Mouse (Mus musculus) stomach, embryonic 16.5 days (tissue): ENCODE data around the gene Vrk1. TPM values are rescaled to one million over a fixed set of nuclear protein-coding genes. Genes with fewer than 3 reads are reported as not detected.

Experiments
- ATAC-seq: fragments of 200-750 bp; cut with Nextera tagmentation; 2 replicates; pipeline ENCODE4 v1.8.0; 2017; ENCODE audit warnings: moderate number of reproducible peaks, moderate TSS enrichment; ENCODE audit not compliant: insufficient read depth, low FRiP score
- H3K27ac ChIP-seq: fragments of 300-500 bp; sonication (generic); 2 replicates; pipeline ENCODE4 v1.5.1; 2014; ENCODE audit warnings: low read length
- H3K27me3 ChIP-seq: fragments of 300-500 bp; sonication (generic); 2 replicates; pipeline ENCODE4 v1.6.1; 2014; ENCODE audit warnings: low read length, control low read depth, mixed read lengths; ENCODE audit not compliant: control insufficient read depth, insufficient read depth
- H3K36me3 ChIP-seq: fragments of 300-500 bp; sonication (generic); 2 replicates; pipeline ENCODE4 v1.6.1; 2014; ENCODE audit warnings: low read length; ENCODE audit not compliant: control insufficient read depth, insufficient read depth
- H3K4me1 ChIP-seq: fragments of 300-500 bp; sonication (generic); 2 replicates; pipeline ENCODE4 v1.6.1; 2014; ENCODE audit warnings: low read length, control low read depth, mixed read lengths; ENCODE audit not compliant: control insufficient read depth, insufficient read depth
- H3K4me2 ChIP-seq: fragments of 300-500 bp; sonication (generic); 2 replicates; pipeline ENCODE4 v1.6.1; 2014; ENCODE audit warnings: low read depth, low read length, mixed read lengths
- H3K4me3 ChIP-seq: fragments of 300-500 bp; sonication (generic); replicated peaks from 2 replicates; pipeline ENCODE4 v1.5.1; 2014; ENCODE audit warnings: mild to moderate bottlenecking, low read length
- H3K9ac ChIP-seq: fragments of 300-500 bp; sonication (generic); 2 replicates; pipeline ENCODE4 v1.6.1; 2014; ENCODE audit warnings: low read length
- H3K9me3 ChIP-seq: fragments of 300-500 bp; sonication (generic); replicated peaks from 2 replicates; pipeline ENCODE4 v1.6.1; 2016; ENCODE audit warnings: low read length, control low read depth; ENCODE audit not compliant: control insufficient read depth
- WGBS: fragments of 180-500 bp; shearing (Covaris S2); extraction: QIAGEN DNeasy Blood & Tissue Kit; methylation state at CpG from one replicate; pipeline ENCODE4 v1.1.7; 2014; 5-methylcytosine and 5-hydroxymethylcytosine counted together
- polyA plus RNA-seq: library from polyadenylated mRNA; unstranded; fragments of >200 nt; fragmentation: Nextera tagmentation; extraction: Ambion mirVana; gene quantifications from 2 replicates; pipeline ENCODE4 v1.2.1, GENCODE M21; 2015

The Vrk1 gene
- polyA plus RNA-seq, 1 experiment from 2014 or later: 58.3 TPM

- no peak for ATAC-seq
Observed at GRCm38 (mm10) chr12:106012161-106012560, 2.1 kb downstream of the Vrk1 start.

DNA sequence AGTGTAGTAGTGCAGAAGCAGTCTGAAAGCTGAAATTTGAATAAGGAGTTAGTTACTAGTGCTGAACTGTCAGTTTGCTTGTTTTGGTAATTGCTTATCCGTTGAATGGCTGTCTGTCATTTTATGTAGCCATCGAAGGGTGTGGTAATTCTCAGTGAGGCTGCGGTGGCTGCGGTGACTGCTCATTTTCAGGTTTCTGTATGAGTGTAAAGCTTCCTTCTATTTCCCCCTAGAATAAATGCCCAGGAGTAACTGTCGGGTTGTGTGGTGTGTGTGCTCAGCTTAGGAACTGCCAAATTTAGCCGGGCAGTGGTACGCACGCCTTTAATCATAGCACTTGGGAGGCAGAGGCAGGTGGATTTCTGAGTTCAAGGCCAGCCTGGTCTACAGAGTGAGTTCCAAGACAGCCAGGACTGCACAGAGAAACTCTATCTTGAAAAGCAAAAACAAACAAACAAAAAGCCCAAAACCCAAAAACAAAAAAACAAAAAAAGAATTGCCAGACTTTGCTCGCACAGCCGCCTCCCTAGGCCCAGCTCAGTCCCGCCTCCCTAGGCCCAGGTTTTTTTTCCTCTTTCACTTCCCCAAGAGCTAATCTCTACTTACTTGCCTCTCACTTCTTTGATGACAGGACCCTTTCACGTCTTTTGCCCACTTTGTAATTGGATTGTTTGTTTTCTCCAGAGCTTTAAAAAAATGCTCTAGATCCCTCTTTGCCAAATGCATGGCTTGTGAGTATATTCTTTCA, 6.4 kb downstream of the Vrk1 start:
- H3K27me3 ChIP-seq: no peaks in the 10 kb centered on the region
- 89% methylated on average over 12 of the region's 12 CpGs for WGBS
- no peaks in the 10 kb centered on the region for H3K9me3 ChIP-seq
- H3K9ac ChIP-seq: no peak overlapping the region
- no peaks in the 10 kb centered on the region for H3K36me3 ChIP-seq
- no peak overlapping the region for H3K4me3 ChIP-seq
- ATAC-seq: no peak
- peaks cover 1% of the 10 kb centered on the region; the same call in 1 of the 2 replicates for H3K4me1 ChIP-seq
- no peak overlapping the region for H3K4me2 ChIP-seq
- H3K27ac ChIP-seq: no peak overlapping the region

More at GRCm38 (mm10) chr12:106012161-106012560, 2.1 kb downstream of the Vrk1 start:
- Histone ChIP-seq H3K27ac (no peak overlapping the region), H3K4me1 (peaks cover 4% of the 10 kb centered on the region; the same call in 1 of the 2 replicates), H3K9me3 (no peaks in the 10 kb centered on the region), H3K36me3 (no peaks in the 10 kb centered on the region), H3K9ac (no peak overlapping the region), H3K4me3 (no peak overlapping the region), H3K4me2 (no peak overlapping the region), H3K27me3 (no peaks in the 10 kb centered on the region)
- WGBS: 71% methylated on average over 2 of the region's 2 CpGs

GRCm38 (mm10) chr12:106020063-106020462, 10.0 kb downstream of the Vrk1 start:
- WGBS: 80% methylated on average over 4 of the region's 4 CpGs
- H3K4me2 ChIP-seq: no peak overlapping the region
- no peak for ATAC-seq

DNA sequence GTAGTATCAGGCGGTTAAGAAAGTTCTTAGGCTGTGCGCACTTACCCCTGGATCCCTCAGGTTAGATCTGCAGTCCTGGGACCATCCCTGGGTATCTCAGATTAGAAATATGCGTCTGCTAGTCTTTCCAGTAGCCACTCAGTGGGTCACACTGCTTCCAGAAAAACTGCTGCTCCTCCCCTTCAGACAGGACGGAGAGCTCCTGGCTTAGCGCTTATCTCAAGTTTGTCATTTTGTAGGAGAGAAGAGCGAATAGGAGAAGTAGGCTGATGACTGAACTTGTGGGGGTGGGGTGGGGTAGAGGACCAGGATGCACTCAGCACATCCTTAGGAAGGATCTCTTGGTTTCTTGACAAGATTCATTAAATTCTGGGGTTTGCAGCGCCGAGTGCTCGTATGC, 13.6 kb downstream of the Vrk1 start:
- no peak overlapping the region for H3K27ac ChIP-seq
- no peak overlapping the region for H3K9ac ChIP-seq
- no peak for ATAC-seq
- H3K4me2 ChIP-seq: no peak overlapping the region
- H3K27me3 ChIP-seq: no peaks in the 10 kb centered on the region
- 88% methylated on average over 9 of the region's 9 CpGs for WGBS
- H3K9me3 ChIP-seq: no peaks in the 10 kb centered on the region
- H3K4me3 ChIP-seq: no peak overlapping the region
- no peaks in the 10 kb centered on the region; the same call in 1 of the 2 replicates for H3K4me1 ChIP-seq
- H3K36me3 ChIP-seq: no peaks in the 10 kb centered on the region

More at GRCm38 (mm10) chr12:106020063-106020462, 10.0 kb downstream of the Vrk1 start:
- no peaks in the 10 kb centered on the region for H3K27me3 ChIP-seq
- no peak overlapping the region for H3K4me3 ChIP-seq
- H3K9ac ChIP-seq: no peak overlapping the region
- H3K36me3 ChIP-seq: no peaks in the 10 kb centered on the region
- no peaks in the 10 kb centered on the region for H3K4me1 ChIP-seq
- H3K9me3 ChIP-seq: no peaks in the 10 kb centered on the region
- no peak overlapping the region for H3K27ac ChIP-seq

GRCm38 (mm10) chr12:106025416-106025815, 15.4 kb downstream of the Vrk1 start:
- 83% methylated on average over 6 of the region's 6 CpGs for WGBS
- no peaks in the 10 kb centered on the region for H3K36me3 ChIP-seq
- H3K9ac ChIP-seq: no peak overlapping the region
- no peak overlapping the region for H3K4me2 ChIP-seq
- H3K4me1 ChIP-seq: no peaks in the 10 kb centered on the region; the same call in 1 of the 2 replicates
- ATAC-seq: no peak
- no peaks in the 10 kb centered on the region for H3K27me3 ChIP-seq
- no peaks in the 10 kb centered on the region for H3K9me3 ChIP-seq
- H3K27ac ChIP-seq: no peak overlapping the region
- no peak overlapping the region for H3K4me3 ChIP-seq

DNA sequence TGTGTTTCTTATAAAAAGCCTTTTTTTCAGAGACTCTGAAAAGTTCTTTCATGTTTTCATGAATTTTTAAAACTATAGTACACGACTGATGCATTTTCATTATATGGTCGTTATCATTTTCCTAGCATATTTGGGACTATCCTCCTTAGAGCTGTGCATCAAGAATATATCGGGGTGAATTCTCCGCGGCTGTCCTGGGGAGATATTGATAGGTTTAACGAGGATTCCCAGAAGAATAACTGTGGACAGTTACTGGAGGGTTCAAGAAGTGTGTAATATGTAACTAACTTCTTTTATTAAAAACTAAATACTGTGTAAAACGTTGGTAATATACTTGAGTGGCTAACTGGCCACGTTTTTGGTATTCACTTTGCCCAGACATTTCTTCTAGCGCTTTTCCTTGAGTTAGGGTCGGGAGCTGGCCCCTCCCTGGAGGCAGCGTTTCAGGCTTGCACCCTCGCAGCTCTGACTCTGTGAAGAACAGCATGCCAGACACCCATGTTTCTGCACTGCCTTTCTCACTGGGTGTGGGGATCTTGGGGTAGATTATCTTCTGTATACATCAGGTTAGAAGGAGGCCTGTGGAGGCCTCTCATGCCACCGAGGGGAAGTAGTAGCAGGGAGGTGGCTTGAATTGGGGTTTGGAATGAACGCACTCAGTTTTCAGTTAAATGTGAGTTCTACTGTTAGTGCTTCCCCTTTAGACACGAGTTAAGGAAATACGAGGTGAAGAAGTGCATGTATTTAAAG, 16.5 kb downstream of the Vrk1 start:
- Histone ChIP-seq H3K4me2 (no peak overlapping the region), H3K27ac (no peak overlapping the region), H3K4me1 (peaks cover 5% of the 10 kb centered on the region; the same call in 1 of the 2 replicates), H3K27me3 (no peaks in the 10 kb centered on the region), H3K4me3 (no peak overlapping the region), H3K9ac (no peak overlapping the region), H3K36me3 (no peaks in the 10 kb centered on the region), H3K9me3 (no peaks in the 10 kb centered on the region)
- WGBS: 76% methylated on average over 16 of the region's 16 CpGs
- no peak for ATAC-seq

DNA sequence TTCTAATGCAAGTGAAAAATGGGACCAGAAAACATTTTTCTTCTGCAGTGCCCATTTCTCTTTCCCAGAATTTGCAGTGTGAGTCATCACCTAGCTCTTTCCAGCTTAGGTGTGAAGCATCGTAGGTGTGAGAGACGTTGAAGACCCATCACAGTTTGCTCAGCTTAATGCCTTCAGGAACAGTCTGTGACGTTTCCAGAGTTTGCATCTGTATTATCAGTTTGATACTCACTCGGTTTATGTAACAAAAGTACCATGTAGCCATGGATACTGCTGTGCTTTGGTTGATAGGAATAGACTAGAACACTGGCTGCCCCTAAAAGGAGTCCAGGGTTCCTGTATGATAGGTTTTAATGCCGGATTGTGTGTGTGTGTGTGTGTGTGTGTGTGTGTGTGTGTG, 17.3 kb downstream of the Vrk1 start:
- Histone ChIP-seq H3K4me2 (no peak overlapping the region), H3K9ac (no peak overlapping the region), H3K27ac (no peak overlapping the region), H3K36me3 (no peaks in the 10 kb centered on the region), H3K4me3 (no peak overlapping the region), H3K9me3 (no peaks in the 10 kb centered on the region), H3K4me1 (peaks cover 7% of the 10 kb centered on the region; the same call in 1 of the 2 replicates), H3K27me3 (no peaks in the 10 kb centered on the region)
- WGBS: 66% methylated on average over 5 of the region's 5 CpGs
- ATAC-seq: no peak

DNA sequence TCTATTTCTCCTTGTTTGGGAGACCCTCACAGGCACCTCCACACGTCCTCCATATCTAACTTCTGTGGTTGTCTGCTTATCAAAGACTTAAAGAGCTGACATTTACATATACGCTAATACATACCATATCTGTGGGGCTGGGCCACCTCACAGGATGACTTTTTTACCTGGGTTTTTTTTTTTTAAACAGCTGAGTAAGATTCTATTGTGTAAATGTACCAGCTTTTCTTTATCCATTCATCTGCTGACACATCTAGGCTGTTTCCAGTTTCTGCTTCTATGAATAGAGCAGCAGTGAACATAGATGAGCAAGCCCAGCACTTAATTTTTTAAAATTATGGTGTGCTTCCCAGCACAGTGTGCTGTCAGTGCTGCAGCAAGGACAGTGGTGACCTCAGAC, 19.6 kb downstream of the Vrk1 start:
- H3K27ac ChIP-seq: no peak overlapping the region
- no peaks in the 10 kb centered on the region for H3K9me3 ChIP-seq
- no peaks in the 10 kb centered on the region for H3K36me3 ChIP-seq
- H3K4me1 ChIP-seq: peaks cover 7% of the 10 kb centered on the region; the same call in 1 of the 2 replicates
- ATAC-seq: no peak
- H3K27me3 ChIP-seq: no peaks in the 10 kb centered on the region
- H3K4me3 ChIP-seq: no peak overlapping the region
- H3K9ac ChIP-seq: no peak overlapping the region
- 66% methylated on average over 2 of the region's 2 CpGs for WGBS
- no peak overlapping the region for H3K4me2 ChIP-seq

DNA sequence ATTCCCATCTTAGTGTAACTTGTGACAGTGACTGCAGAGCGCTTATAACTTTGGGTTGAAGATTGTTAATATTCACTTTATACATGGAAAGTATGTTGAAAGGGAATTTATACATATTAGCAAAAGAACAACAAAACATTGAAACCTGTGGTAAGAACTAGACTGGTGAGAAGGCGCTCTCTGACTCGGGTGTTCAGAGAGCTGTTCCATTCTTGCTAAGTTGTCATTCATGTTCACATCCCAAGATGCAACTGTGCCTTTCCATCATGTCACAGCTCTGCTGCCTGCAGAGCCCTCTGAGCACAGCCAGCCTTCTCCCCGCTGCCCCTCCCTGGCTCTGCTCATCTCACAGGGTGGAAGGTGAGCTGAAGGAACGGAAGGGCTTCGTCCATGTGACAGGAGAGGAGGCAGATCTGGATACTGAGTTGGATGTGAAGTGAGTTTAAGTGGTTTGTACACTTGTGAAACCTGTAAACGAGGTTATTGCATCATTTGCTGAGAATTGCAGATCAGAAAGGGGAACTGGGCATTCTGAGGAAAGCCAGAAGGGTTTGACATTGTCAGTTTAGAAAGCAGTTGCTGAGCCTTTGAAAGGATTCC, 20.2 kb downstream of the Vrk1 start:
- WGBS: 65% methylated on average over 7 of the region's 7 CpGs
- no peak for ATAC-seq
- H3K4me2 ChIP-seq: no peak overlapping the region

More for the DNA sequence above, 20.2 kb downstream of the Vrk1 start:
- Histone ChIP-seq H3K27ac (no peak overlapping the region; the same call in 1 of the 2 replicates), H3K9me3 (no peaks in the 10 kb centered on the region), H3K27me3 (no peaks in the 10 kb centered on the region), H3K4me1 (peaks cover 7% of the 10 kb centered on the region; the same call in 1 of the 2 replicates), H3K4me3 (no peak overlapping the region), H3K36me3 (no peaks in the 10 kb centered on the region), H3K9ac (no peak overlapping the region)
